Mouse (Mus musculus): ENCODE data around the gene Vat1. TPM values are rescaled to one million over a fixed set of nuclear protein-coding genes. Genes with fewer than 3 reads are reported as not detected.

The Vat1 gene
- total and polyA plus RNA-seq, 3 experiments, result 14.9 to 49.4 (median 29.9) TPM

GRCm38 (mm10) chr11:101506269-101506780 is 40.3 kb upstream of the Vat1 start:
- TF ChIP-seq HCFC1 (IDR thresholded peaks at IDR 0.05; ENCODE audit: low read depth, low read length) (no peak), JUND (conservative IDR thresholded peaks at IDR 0.05; ENCODE audit: low read depth, low read length) (no peak), NELFE (IDR thresholded peaks at IDR 0.05; ENCODE audit: low read depth, low read length) (no peak), ZNF384 (IDR thresholded peaks at IDR 0.05; ENCODE audit: low read depth, low read length) (no peak), POLR2A (IDR thresholded peaks at IDR 0.05; ENCODE audit: low read depth, low read length) (no peak), RCOR1 (conservative IDR thresholded peaks at IDR 0.05; ENCODE audit: low read depth, low read length) (no peak), ZKSCAN1 (IDR thresholded peaks at IDR 0.05; ENCODE audit: borderline replicate concordance, low read depth, low read length) (no peak), GABPA (IDR thresholded peaks at IDR 0.05; ENCODE audit: insufficient replicate concordance, low read depth, low read length) (no peak), KAT2A (IDR thresholded peaks at IDR 0.05; ENCODE audit: insufficient replicate concordance, low read length) (no peak), POLR2AphosphoS2 (IDR thresholded peaks at IDR 0.05; ENCODE audit: low read depth, low read length) (no peak)
- Histone ChIP-seq H3K9ac (ENCODE audit: insufficient read depth, low read depth) (no peak overlapping the region), H3K79me2 (replicated peaks; ENCODE audit: control insufficient read depth, extremely low read depth, insufficient read depth, poor library complexity, severe bottlenecking) (no peaks in the 10 kb centered on the region), H3K36me3 (replicated peaks in 1 of 2; ENCODE audit: control insufficient read depth in 1 of 2, insufficient read depth in 1 of 2, low read length in 1 of 2) (peaks cover 64 to 90% of the 10 kb centered on the region in 2 experiments), H3K9me3 (replicated peaks; ENCODE audit: low read length) (no peaks in the 10 kb centered on the region), H3K4me2 (ENCODE audit: insufficient read depth, low read depth, poor library complexity, severe bottlenecking) (no peak overlapping the region), H3K4me3 (replicated peaks in 1 of 3; ENCODE audit: low read depth in 2 of 3, low read length in 2 of 3, poor library complexity in 1 of 3) (no peak overlapping the region), H3K27ac (ENCODE audit: insufficient read depth, low read depth) (no peak overlapping the region), H3K27me3 (replicated peaks) (no peaks in the 10 kb centered on the region), H3K4me1 (ENCODE audit: control insufficient read depth in 1 of 2, insufficient read depth in 2 of 2) (0 out of 4 replicates have a peak, but pooled peaks cover 0 to 2% of the 10 kb centered on the region in 2 experiments)
- dilution Hi-C loops (cut with MboI; ENCODE audit: extremely low pct_ligation_motif_present, extremely low pct_unique_long_range_greater_than_20kb, low sequenced_read_pairs), result no loop called here
- DNase-seq (ENCODE audit: extremely low read depth), result no peak
- in situ Hi-C loops (cut with MboI; ENCODE audit: low pct_ligation_motif_present, low pct_unique_long_range_greater_than_20kb, low sequenced_read_pairs), result no loop called here

- H3K4me2 ChIP-seq (ENCODE audit: insufficient read depth, low read depth, poor library complexity, severe bottlenecking), result no peak overlapping the region
- no peak overlapping the region for H3K4me3 ChIP-seq (replicated peaks in 1 of 3; ENCODE audit: low read depth in 2 of 3, low read length in 2 of 3, poor library complexity in 1 of 3)
- dilution Hi-C loops (cut with MboI; ENCODE audit: extremely low pct_ligation_motif_present, extremely low pct_unique_long_range_greater_than_20kb, low sequenced_read_pairs), result no loop called here
These were observed 20.1 kb upstream of the Vat1 start for GRCm38 (mm10) chr11:101486126-101486525.

GRCm38 (mm10) chr11:101485509-101486028 is 19.5 kb upstream of the Vat1 start:
- Histone ChIP-seq H3K4me3 (replicated peaks in 1 of 3; ENCODE audit: low read depth in 2 of 3, low read length in 2 of 3, poor library complexity in 1 of 3) (no peak overlapping the region), H3K36me3 (replicated peaks in 1 of 2; ENCODE audit: control insufficient read depth in 1 of 2, insufficient read depth in 1 of 2, low read length in 1 of 2) (peaks cover 30 to 49% of the 10 kb centered on the region in 2 experiments), H3K27me3 (replicated peaks) (no peaks in the 10 kb centered on the region), H3K79me2 (replicated peaks; ENCODE audit: control insufficient read depth, extremely low read depth, insufficient read depth, poor library complexity, severe bottlenecking) (no peaks in the 10 kb centered on the region), H3K4me1 (ENCODE audit: control insufficient read depth in 1 of 2, insufficient read depth in 2 of 2) (peaks cover 0 to 6% of the 10 kb centered on the region in 2 experiments; a peak in 1 of 4 replicates), H3K27ac (ENCODE audit: insufficient read depth, low read depth) (no peak overlapping the region), H3K4me2 (ENCODE audit: insufficient read depth, low read depth, poor library complexity, severe bottlenecking) (no peak overlapping the region), H3K9ac (ENCODE audit: insufficient read depth, low read depth) (no peak overlapping the region), H3K9me3 (replicated peaks; ENCODE audit: low read length) (no peaks in the 10 kb centered on the region)
- dilution Hi-C loops (cut with MboI; ENCODE audit: extremely low pct_ligation_motif_present, extremely low pct_unique_long_range_greater_than_20kb, low sequenced_read_pairs), result no loop called here
- DNase-seq (ENCODE audit: extremely low read depth), result no peak
- in situ Hi-C loops (cut with MboI; ENCODE audit: low pct_ligation_motif_present, low pct_unique_long_range_greater_than_20kb, low sequenced_read_pairs), result no loop called here
- TF ChIP-seq UBTF (IDR thresholded peaks at IDR 0.05; ENCODE audit: low read depth, low read length) (no peak), E2F4 (IDR thresholded peaks at IDR 0.05; ENCODE audit: insufficient replicate concordance, low read depth, low read length) (no peak), ELF1 (IDR thresholded peaks at IDR 0.05; ENCODE audit: low read depth, low read length) (no peak), MYC (IDR thresholded peaks at IDR 0.05; ENCODE audit: low read depth, low read length) (no peak), IRF4 (IDR thresholded peaks at IDR 0.05; ENCODE audit: low read depth, low read length) (no peak), MXI1 (IDR thresholded peaks at IDR 0.05; ENCODE audit: low read depth, low read length) (no peak), HCFC1 (IDR thresholded peaks at IDR 0.05; ENCODE audit: low read depth, low read length) (no peak), CTCF (conservative IDR thresholded peaks at IDR 0.05 in 1 of 2, IDR thresholded peaks at IDR 0.05 in 1 of 2; ENCODE audit: low read depth in 2 of 2, low read length in 2 of 2) (no peak), TCF12 (IDR thresholded peaks at IDR 0.05; ENCODE audit: low read depth, low read length) (no peak), MEF2A (IDR thresholded peaks at IDR 0.05; ENCODE audit: borderline replicate concordance, low read depth, low read length) (no peak), MAFK (IDR thresholded peaks at IDR 0.05; ENCODE audit: insufficient replicate concordance, low read length) (no peak), BHLHE40 (IDR thresholded peaks at IDR 0.05; ENCODE audit: low read depth, low read length) (no peak), POLR2A (IDR thresholded peaks at IDR 0.05; ENCODE audit: low read depth, low read length) (no peak), NRF1 (IDR thresholded peaks at IDR 0.05; ENCODE audit: low read depth, low read length) (no peak), CHD1 (IDR thresholded peaks at IDR 0.05; ENCODE audit: low read depth, low read length) (no peak), JUND (conservative IDR thresholded peaks at IDR 0.05; ENCODE audit: low read depth, low read length) (no peak), GABPA (IDR thresholded peaks at IDR 0.05; ENCODE audit: insufficient replicate concordance, low read depth, low read length) (no peak), NELFE (IDR thresholded peaks at IDR 0.05; ENCODE audit: low read depth, low read length) (no peak)

More at GRCm38 (mm10) chr11:101486126-101486525, 20.1 kb upstream of the Vat1 start:
- in situ Hi-C loops (cut with MboI; ENCODE audit: low pct_ligation_motif_present, low pct_unique_long_range_greater_than_20kb, low sequenced_read_pairs), result no loop called here
- DNase-seq (ENCODE audit: extremely low read depth), result no peak
- H3K9ac ChIP-seq (ENCODE audit: insufficient read depth, low read depth), result no peak overlapping the region
- no peaks in the 10 kb centered on the region for H3K79me2 ChIP-seq (replicated peaks; ENCODE audit: control insufficient read depth, extremely low read depth, insufficient read depth, poor library complexity, severe bottlenecking)
- no peak for TF ChIP-seq RCOR1 (conservative IDR thresholded peaks at IDR 0.05; ENCODE audit: low read depth, low read length)
- no peak for TF ChIP-seq RAD21 (IDR thresholded peaks at IDR 0.05; ENCODE audit: low read depth, low read length)
- no peak for TF ChIP-seq MEF2A (IDR thresholded peaks at IDR 0.05; ENCODE audit: borderline replicate concordance, low read depth, low read length)
- TF ChIP-seq TBP (conservative IDR thresholded peaks at IDR 0.05; ENCODE audit: low read depth, low read length), result no peak
- H3K4me1 ChIP-seq (ENCODE audit: control insufficient read depth in 1 of 2, insufficient read depth in 2 of 2), result peaks cover 0 to 6% of the 10 kb centered on the region in 2 experiments; a peak in 1 of 4 replicates
- H3K27me3 ChIP-seq (replicated peaks), result no peaks in the 10 kb centered on the region
- no peak overlapping the region for H3K27ac ChIP-seq (ENCODE audit: insufficient read depth, low read depth)
- peaks cover 30 to 53% of the 10 kb centered on the region in 2 experiments for H3K36me3 ChIP-seq (replicated peaks in 1 of 2; ENCODE audit: control insufficient read depth in 1 of 2, insufficient read depth in 1 of 2, low read length in 1 of 2)
- H3K9me3 ChIP-seq (replicated peaks; ENCODE audit: low read length), result no peaks in the 10 kb centered on the region
